Mouse (Mus musculus): ENCODE measurements around the gene Bcl2l14.

Bcl2l14 gene

DNA sequence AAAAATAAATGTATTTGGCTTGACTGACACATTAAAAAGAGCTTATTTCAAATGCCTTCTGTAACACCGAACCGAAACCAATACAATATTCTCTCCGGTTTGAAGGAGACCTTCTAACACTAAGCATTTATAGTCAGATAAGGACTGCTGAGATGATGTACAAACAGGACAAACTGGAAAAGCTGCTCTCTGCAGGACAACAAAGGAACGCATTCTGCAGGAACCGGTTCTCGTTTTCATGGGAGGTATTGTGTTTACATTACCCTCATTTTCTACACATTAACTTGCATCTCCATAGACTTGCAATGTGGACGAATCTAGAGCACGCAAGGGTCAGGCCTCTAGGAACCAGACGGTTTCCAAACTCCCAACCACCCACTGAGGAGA, 7.6 kb downstream of the Bcl2l14 start:
- DNase-seq: no peak

DNA sequence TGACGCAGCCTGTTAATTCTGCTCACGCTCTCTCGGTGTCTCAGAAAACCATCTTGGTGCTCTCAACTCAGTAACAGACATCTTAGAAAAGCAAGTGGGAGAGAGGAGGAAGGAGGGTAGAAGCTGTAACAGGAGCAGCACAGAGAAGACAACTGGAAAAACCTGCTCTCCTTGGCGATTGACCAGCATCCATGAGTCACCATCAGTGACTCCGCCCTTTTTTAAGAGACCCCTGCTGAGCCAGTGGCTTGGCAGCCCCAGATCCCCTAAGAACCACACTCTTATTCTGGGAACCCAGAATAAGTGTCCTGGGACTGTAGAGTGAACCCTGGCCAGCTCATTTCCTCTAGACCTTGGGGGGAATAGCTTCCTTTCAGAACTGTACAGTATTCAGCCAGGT, 11.1 kb downstream of the Bcl2l14 start:
- DNase-seq: no peak

DNA sequence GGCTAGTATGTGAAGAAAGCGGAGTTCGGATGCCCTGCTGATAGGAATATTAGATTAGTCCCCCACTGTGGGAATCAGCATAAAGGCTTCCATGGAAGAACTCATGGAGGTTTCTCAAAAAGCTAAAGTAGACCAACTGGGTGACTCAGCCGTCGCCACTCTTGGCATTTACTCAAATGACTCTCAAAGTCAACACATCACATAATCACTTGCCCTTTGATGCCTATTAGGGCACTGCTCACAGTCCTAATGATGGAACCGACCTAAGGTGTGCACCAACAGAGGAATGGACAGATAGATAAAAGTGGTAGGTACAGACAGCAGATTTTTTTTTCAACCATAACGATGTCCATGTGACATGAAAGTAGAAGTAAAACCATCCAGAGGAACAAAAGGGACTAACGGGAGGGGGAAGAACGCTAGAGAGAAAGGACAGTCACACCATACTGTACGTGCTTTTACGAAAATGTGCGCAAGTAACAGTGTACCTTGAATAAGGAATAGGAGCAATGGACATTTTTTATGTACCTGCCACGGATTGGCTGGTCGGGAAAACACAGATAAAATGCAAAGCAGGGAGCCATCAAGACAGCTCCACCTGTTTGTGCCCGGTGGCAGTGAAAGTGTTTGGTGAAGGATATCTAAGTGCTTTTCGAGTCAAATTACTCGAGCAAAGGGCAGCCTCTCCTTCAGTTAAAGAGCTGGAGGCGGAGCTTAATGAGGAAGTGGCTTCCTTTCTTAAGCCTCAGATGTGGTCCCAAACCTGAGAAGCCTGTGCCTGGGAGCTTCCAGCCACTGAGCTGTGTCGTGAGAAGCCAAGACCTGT, 17.8 kb downstream of the Bcl2l14 start:
- DNase-seq: no peak

DNA sequence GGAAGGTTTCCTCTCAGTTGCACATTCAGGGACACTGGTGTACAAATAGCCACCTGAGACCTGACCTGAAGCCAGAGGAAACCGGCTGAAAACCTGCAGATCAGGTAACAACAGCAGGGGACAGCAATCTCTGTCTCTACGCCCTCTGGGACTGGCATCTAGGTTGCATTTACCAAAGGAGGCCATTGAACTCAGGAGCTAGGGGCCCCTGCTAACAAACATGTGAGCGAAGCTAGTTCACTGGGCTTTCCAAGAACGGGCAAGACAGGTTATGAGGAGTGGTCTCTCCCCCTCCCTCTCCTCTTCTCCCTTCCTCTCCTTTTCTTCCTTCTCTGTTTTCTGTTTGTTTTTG, 18.4 kb downstream of the Bcl2l14 start:
- no peak for DNase-seq

DNA sequence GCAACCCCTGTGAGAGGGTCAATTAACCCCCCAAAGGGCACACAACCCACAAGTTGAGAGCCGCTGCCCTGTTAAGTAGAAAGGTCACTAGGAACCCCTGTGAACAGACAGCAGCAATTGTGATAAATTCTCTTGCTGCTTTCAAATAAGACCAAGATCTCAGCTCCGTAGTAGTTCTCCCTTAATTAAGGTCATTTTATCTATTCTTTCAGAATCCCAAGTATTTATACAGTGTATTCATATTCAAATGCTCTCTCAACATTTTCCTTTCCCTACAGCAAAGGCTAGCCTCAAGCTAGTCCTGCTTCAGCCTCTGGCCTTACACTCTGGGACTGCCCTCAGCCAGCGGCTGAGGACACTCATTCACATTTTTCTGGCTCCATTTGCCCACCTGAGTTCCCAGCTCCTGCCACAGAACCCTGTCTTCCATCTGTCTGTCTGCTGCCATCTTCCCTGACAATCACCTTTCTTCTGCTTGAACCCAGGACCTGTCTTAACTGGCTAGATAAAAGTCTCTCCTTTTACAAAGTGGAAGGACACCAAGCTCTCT, 20.5 kb downstream of the Bcl2l14 start:
- DNase-seq: no peak

DNA sequence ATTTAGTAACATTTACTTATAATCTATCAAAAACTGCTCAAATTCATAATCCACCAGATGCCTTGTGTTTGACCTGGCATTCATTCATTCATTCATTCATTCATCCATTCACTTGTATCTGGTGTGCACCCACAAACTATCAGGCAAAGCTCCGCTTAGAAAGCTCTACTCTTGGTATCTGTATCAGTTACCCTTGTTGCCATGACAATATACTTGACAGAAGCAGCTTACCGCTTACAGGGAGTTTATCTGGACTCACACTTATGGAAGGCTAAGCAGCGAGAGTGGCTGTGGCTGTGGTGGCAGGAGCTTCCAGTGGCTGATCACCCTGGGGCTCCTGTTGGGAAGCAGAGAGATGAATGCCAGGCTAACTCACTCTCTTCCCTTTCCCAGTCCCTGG, 21.8 kb downstream of the Bcl2l14 start:
- DNase-seq: no peak

DNA sequence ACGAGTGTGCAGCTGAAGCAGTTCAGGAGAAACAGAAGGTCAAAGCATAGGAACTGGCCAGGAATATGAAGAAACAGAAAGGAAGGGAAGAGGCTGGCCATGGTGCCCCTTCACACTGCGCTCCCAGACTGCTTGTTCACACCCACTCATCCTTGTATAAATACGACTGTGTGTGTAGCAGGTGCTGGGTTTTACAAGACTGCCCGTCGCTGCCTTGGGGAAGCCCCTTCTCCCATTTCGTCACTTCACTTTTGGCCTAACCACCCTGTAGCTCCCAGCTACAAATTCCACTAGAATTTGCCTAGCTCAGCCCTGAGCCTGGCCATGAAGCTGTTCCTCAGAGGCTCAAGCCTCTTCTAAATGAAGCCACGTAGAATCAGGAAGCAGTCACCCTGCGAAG, 24.3 kb downstream of the Bcl2l14 start:
- no peak for DNase-seq

DNA sequence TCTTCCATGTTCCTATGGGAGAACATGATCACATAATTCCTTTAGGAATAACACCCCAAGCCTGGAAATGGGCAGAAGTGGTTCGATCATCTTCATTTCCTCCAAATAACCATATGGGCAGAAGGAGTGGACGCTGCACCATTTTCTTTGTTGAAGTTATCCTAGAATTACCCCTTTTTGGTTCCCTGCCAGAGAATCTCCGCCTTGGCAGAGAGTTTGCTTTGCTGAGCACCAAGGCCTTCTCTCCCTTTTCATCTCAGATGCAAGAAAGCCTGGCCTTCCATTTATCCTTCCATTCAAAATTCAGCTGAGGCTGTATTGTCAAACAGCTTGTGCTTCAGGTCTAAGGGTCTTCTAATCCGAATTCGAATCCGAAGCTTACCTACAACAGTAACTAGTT, 25.8 kb downstream of the Bcl2l14 start:
- no peak for DNase-seq

DNA sequence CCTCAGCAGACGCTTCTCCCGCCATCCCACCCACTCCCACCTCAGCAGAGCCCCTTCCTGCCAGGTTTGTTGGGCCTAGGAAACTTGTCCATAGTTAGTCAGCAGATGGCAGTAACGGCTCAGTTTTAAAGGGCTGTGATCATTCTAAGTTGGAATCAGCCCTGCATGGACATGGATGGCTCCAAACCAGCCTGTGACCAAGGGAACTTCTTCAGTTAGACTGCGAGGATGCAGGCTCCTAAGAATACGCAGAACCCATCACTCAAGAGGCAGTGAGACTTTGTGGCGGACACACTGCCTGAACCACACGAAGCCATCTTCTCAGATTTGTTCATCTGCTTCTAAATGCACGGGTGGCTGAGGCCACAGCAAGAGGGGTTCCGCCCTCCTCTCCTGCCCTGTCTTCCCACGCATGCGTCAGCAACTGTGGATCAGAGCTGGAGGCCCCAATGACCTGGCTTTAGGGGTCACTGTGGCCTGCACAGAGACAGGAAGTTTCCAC, 29.1 kb downstream of the Bcl2l14 start:
- DNase-seq: peak; percentile 53 to 70

DNA sequence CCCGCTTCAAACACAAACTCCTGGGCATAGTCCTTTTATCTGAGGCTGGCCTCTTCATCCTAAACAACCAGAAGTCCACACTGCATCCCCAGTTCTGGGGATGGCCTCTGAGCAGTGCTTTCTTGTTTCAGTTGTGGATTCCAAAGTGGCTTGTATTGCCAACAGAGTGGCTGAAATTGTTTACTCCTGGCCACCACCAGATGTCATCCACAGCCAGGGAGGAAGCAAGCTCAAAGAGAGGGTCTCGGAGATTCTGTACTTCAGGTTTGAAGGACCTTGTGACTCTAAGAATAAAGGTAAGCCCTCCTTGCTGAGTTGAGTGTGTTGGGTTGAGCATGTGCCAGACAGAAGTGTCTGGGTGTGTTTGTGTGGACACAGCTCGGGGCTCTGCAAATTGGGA, 31.0 kb downstream of the Bcl2l14 start:
- no peak for DNase-seq

DNA sequence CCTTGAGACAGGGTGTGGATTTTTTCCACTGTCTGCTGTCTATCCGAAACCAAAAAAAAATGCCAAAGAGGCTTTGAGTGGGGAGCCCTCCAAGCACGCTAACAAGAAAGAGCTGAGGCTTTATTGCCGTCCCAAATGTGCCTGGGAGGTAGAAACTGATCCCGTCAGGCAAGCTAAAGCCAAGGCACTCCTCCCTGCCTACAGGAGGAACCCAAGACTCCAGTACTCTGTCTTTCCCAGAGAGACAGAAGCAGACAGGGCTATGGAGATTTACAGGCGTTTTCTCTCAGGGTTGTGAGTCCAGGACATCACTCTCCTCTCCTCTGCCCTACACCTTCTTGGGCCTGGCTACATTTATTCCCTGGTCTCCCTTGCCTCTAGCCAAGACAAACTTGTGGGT, 32.3 kb downstream of the Bcl2l14 start:
- no peak for DNase-seq

DNA sequence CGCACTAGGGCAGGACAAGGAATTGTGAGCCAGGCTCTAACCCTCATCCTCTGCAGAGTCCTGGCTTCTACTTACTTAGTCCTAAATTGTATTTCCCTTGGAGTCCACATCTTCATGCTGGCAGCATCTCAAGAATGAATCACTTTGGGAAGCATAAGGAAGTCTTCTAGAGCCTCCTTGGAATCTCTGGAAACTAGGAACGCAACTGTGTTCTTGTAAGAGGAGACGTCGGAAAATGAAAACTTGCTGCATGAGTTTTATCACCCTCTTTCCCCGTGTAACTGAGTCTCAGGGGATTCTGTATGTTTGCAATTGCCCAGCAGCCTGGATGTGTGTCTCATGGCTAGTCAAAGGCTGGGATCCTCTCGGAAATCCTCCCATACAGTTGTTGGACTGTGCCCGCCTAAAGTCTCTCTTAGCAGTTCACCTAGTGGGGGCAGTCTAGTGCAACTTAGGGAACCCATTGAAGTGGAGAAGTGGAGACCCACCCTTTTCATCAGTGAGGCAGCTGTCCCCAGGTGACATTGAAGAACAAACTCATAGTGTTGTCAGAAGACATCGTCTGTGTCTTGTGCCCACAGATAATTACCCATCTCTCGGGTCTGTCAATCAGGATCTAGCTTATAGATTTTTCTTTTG, 34.2 kb downstream of the Bcl2l14 start:
- DNase-seq: no peak

DNA sequence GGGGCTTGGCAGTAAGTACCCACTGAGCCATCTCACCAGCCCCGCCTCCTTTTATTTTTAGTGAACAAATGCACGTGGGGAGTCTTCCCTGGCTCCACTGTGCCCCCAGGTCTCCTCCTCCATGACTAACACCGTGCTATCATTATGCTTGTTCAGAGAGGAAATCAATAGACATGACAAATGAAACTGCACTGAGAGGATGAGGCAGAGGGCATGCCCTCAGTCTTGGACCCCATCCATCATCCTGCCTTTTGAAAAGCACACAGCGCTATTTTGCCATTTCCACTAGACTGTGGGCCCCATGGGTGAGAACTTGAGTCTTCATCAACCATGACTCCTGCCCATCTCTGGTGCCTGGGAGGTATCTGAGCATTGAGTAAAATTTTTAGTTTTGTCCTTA, 35.5 kb downstream of the Bcl2l14 start:
- DNase-seq: no peak

DNA sequence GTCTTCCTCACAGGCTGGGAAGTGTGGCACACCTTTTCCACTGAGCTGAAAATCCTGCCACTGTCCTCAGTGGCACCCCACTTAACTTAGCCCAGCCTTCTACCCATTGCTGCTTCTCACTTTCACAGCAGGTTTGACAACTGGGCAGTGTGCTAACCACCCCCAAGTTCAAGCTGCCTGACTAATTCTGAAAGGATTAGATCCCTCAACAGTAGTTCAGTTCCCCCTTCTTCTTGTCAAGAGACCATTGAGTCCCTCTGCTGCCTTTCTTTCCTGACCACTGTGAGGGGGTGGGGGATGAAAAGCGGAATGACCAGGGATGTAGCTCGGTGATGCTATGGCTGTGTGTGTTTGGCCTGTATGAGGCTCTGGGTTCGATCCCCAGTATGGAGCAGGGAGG, 37.2 kb downstream of the Bcl2l14 start:
- DNase-seq: no peak

DNA sequence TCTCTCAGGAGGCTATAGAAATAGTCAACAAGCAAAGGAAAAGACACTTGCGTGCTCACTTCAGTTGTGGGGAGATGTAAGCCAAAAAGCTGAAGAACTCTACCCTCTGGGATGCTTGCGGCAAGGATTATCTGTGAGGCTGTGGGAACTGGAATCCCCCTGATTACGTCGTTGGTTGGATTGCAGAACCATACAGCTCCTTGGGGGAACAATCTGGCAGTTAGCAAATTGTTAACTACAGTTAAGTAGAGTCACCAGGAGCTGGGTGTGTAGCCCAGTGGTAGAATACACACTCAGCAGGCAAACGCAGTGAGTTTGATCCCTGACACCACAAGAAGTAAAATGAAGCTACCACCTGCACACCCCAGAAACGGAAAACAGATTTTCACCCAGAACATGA, 37.9 kb downstream of the Bcl2l14 start:
- no peak for DNase-seq

DNA sequence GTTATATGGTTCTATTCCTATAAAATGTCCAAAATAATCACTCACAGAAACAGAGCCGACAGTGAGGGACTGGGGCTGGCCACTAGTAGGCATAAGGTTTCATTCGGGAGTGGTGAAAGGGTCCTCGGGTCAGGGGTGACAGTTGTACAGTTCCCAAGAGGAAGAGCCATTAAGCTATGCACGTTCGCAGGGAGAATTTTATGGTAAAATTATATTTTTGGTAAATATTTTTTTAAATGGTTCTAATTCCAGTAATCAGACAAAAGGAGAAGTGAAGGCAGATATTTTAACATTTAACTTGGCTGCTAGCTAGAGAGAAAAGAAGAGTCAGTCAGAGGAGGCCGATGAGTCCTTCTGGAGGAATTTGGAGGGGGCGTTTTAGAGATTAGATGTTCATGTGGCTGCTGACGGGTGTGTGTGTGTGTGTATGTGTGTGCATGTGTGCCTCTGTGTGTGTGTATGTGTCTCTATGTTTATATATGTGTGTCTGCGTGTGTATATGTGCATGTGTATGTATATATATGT, 38.8 kb downstream of the Bcl2l14 start:
- DNase-seq: no peak

DNA sequence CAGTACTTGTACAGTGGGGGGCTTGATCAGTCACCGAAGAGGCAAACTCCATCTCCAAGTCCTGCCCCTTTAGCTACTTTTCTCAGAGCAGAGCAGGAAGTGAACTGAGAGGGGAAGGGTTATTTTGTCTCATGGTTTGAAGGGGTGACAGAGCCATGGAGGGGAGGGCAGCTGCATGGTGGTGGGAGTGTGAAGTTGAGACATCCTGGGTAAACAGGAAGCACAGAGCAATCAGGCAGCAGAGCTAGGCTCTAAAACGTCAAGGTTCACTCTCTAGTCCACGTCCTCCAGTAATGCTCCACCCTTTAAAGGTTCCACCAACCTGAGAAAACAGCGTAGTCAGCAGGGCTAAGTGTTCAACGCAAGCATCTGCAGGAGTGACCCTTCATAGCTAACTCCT, 40.8 kb downstream of the Bcl2l14 start:
- DNase-seq: no peak

DNA sequence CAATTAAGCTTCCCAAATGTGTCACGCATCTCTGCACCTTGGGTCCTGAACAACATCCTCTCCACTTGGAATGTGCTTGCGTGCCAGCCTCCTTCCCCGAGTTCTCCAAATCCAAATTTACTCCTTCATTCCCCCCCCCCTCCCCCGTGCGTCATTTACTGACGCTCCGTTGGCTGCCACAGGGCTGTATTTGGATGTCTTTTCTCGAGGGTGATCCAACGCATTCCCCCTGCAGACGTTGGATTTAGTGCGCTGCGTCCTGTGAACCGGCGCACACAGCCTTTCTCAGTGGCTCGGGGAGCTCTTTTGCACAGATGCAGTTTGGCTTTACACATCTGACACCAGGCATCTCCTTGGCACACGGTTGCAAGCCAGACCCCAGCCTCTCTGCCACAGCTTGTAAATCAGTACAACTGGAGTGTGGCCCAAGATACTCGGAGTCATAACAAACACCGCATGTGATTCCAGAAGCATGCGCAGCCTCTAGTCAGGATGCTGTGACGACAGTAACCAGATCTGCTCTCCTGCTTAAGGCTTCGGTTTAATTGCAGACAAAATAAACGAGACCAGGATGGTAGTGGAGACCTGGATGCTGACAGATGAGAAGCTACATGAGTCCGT, 43.4 kb downstream of the Bcl2l14 start:
- peak; percentile 22 to 29 for DNase-seq

DNA sequence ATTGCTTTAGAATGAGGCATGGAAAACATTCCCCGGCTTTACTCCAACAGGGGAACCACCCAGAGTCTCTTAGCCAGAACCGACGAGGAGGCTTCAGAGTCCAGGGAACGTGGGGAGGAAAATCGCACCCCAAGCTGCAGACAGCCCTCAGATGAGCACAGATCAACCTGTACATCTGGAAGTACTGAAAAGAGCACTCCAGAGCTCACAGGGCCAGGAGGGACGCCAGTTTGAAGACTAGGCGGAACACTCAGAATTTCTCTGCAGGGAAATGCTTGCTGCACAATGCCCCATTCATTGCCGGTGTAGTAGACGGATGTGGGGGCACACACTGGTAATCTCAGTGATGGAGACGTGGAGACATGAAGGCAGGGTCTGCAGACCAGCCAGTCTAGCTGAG, 43.9 kb downstream of the Bcl2l14 start:
- DNase-seq: no peak

DNA sequence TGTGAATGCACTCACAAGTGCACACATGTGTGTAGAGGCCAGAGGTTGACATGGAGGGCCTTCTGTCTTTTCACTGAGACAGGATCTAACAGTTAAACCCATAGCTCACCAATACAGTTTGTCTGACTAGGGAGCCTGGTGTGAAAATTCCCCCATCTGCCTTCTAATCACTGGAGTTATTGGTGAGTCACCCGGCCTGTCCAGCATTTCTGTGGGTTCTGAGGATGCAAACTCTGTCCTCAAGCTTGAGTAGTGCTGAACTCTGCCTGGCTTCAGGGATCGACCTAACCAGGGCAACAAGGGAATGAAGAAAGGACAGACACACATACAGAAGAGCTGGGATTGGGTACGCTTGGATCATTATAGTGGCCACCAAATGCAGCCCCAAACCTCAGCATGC, 45.6 kb downstream of the Bcl2l14 start:
- no peak for DNase-seq

DNA sequence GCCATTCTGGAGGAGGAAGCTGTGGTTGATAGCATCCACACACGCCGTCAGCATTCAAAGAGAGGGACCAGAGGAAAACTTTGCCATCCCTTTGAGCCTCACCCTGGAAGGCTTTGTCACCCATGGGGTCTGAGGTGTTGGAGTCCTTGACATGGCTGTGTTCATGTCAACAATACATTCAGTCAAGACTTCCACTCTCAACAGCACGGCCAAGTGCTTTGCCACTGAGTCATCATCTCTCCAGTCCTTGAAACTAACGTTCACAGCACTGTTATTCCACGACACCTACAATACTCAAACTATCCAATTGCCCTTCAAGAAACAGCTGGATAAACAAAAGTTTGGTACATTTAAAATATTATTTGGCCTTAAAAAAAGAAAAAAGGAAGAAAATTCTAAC, 46.1 kb downstream of the Bcl2l14 start:
- DNase-seq: no peak

DNA sequence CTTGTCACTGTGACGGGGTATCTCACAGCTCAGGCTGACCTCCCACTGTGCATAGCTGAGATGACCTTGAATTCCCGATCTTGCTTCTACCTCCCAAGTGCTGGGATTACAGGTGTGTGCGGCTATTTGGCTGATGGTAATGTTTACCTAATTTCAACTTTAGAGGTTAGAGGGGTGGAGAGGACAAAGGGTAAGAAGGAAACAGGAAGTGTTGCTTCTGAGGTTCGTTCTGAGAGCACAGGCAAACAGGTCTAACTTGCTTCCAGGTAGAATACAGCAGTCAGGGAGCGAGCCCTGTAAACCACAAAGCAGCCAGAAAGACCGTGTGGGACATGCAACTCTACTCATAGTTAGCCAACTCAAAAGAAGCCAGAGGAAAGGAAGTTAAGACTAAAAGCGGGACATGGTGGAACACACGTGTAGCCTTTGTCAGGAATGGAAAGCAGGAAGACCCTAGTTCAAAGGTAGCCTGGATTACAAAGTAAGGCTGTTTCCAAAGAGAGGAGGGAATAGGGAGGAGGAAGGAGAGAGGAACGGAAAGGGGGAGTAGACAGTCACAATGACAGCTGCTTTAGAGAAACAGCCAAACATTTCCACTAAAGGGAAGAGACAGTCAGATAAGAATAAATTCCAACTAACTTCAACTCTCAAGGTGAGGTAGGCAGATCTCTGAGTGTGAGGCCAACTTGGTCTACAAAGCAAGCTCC, 47.2 kb downstream of the Bcl2l14 start:
- DNase-seq: no peak

DNA sequence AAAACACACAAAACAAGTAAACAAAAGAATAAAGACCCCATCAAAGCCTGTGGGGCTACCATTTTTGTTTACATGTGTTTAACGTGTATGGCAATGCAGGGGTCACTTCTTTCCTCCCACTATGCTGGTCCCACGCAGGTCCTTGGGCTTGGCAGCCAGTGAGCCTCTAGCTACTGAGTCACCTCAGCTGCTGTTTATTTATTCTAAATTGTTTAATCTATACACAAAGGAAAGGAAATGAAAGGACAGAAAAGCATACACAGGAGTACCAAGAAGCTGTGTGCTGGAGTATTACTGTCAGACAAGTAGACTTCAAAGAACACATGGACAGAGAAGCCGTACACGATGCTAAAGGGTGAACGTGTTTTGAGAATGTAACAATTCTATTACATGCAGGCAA, 47.8 kb downstream of the Bcl2l14 start:
- no peak for DNase-seq
